Mouse (Mus musculus): ENCODE data around the gene Slc9a5.

The Slc9a5 gene

DNA sequence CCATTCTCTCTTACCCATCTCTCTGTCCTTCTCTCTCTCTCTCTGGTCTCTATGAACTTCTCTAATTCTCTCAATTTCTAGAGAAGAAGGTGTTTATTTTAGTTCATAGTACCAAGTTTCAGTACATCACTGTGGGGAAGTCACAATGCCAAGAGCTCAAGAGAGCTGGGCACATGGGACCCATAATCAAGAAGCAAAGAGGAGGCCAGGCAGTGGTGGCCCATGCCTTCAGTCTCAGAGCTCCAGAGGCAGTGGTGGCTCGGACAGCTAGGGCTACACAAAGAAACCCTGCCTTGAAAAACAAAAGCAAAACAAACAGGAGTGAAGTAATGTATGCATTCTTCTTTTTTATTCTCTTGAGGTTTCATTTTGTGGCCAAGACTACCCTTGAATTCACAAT lies 55.9 kb downstream of the Slc9a5 start:
- no peak for DNase-seq (ENCODE audit: low read depth in 2 of 2, low spot score in 2 of 2)

DNA sequence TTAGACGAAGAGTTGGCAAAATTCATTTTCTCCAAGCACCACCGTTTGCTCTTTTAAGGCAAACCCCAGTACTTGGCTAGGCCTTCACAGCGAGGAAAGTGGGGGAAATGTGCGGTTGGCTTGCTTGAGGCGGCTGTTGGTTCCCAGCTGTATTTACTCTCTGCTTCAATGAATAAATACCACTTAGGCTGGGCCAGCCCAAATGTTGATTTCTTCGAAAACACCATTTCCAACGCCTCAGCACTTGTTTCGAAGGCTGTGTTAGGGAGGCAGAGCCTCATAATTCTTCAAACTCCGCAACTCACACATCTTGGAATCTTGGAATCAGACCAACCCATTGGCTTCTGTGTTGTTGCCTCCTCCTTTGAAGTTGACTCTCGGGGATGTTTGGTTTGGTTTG lies 57.8 kb downstream of the Slc9a5 start:
- no peak for DNase-seq (ENCODE audit: low read depth in 2 of 2, low spot score in 2 of 2)

GRCm38 (mm10) chr8:105408331-105408730 lies 59.7 kb downstream of the Slc9a5 start:
- DNase-seq (ENCODE audit: low read depth in 2 of 2, low spot score in 2 of 2): no peak

GRCm38 (mm10) chr8:105409947-105410346 lies 61.3 kb downstream of the Slc9a5 start:
- DNase-seq (ENCODE audit: low read depth in 2 of 2, low spot score in 2 of 2): no peak

DNA sequence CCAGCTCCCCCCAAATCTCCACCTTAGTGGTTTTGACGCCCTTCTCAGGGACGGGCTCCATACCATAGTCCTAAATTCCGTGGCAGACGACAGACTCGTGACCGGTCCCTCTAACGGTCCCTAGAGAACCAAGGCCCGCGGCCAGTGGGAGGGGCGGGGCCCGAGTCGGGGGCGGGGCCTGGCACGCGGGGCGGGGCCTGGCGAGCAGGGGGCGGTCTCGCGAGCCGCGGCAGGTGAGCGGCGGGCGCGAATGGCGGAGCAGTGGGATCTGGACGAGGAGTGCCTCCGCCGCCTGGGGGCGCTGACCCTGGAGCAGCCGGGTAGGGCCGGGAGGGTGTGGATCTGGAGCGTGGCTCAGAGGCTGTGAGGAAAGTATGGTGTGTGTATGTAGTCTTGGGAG lies 64.7 kb downstream of the Slc9a5 start, which contains the start of the genes Kctd19 and Lrrc36:
Gene Kctd19, minus strand, starts transcription at position 112 of the 400 bp plus-strand sequence.
Gene Lrrc36, plus strand, starts transcription at position 181 of the 400 bp plus-strand sequence.
- DNase-seq (ENCODE audit: low read depth in 2 of 2, low spot score in 2 of 2): peak in 1 of 2 experiments; percentile 4

- no peak for DNase-seq (ENCODE audit: low read depth in 2 of 2, low spot score in 2 of 2)
Measured at GRCm38 (mm10) chr8:105418992-105419391, 70.3 kb downstream of the Slc9a5 start.

Measured in CD8-positive naive resting alpha-beta T cell, adult 2 months (primary cell).